Mouse (Mus musculus) right cerebral cortex, adult 2 months (tissue): ENCODE measurements at regions not wholly inside any gene's neighbourhood (a gene's known extent, or its start where the extent isn't known, plus 50 kb on each side); places are given as distances from the start of the nearest gene placed in this dataset.
A peak's percentile ranks its signal among the peaks of the same experiment; 100 is the strongest.

Experiments
- DNase-seq, 2 experiments: peaks; one replicate each; pipeline ENCODE4 v3.0.0; 2021 to 2022; ENCODE audit warnings: low spot score in 2 of 2

- no peak for DNase-seq
Observed at GRCm38 (mm10) chr16:25584337-25585069, 99.1 kb upstream of the Trp63 start.

DNA sequence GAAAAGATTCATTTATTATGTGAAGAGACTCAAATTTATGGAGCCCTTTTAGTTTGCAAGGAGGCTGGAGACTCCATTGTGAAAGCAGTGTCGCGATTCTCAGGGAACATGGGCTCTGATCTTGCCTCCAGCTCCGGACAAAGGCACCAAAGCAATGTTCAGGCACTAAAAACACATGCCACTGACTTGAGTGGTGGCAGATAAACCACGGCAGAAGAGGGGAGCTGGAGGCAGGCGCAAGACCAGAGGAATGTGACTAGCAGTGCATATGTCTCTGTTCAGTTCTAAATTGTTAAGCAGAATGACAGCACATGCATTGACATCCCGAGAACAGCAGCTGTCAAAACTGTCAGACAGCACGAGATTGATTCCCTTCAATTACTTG is 98.5 kb upstream of the Trp63 start:
- no peak for DNase-seq

DNA sequence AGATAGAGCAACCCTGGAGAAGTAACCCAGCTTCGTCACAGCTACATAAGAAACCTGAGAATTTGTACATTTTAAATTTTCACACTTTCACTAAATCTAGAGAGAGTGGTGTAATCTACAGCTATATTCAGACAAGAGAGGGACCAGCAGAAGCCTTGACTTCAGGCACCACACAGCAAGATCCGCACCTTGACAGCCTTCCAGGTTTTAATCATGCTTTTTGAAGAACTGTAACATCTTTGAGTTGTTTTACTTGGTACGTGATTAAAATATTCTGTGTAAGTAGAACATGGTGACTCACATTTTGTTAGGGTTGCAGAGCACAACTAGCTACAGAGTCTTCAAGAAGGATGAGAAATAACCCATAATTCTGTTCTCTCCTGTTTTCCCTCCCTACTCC is 97.6 kb upstream of the Trp63 start:
- peak; percentile 37 to 38 for DNase-seq

DNA sequence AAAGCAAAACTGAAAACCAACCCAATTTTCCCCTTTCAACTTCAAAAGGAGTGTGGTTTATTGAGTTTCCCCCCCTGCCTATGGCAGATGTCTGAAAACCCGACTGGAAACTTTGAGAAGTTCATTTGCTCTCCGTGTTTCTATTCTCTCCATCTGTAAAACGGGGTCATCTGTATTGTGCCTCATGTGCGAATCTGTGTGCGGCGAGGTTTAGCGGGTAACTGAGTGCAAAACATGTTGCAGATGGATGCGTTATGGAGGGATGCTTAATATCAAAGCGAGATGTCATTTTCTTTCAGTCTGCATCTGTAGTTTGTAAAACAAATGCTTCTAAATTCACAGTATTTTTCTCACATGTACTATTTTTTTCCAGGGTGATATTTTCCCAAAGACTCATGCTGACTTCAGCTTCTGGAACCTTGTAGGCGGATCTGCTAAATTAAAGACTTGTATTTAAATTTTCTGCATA is 95.7 kb upstream of the Trp63 start:
- peak; percentile 37 to 61 for DNase-seq

DNA sequence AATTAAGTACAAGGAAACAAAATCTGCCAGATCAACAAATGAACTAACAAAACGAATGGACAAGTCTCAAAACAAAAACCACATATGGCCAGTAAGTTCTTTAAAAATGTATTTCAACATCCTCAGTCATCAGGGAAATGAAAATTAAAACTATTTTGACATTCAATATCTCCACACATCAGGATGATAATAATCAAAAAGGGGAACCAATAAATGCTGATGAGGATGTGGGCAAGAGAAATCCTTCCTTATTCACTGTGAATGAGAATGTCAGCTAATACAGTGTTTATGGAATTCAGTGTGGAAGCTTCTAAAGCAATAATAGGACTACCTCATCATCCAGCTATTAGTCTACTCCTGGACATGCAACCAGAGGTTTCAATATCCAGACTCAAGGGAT is 86.1 kb upstream of the Trp63 start:
- DNase-seq, result no peak

DNA sequence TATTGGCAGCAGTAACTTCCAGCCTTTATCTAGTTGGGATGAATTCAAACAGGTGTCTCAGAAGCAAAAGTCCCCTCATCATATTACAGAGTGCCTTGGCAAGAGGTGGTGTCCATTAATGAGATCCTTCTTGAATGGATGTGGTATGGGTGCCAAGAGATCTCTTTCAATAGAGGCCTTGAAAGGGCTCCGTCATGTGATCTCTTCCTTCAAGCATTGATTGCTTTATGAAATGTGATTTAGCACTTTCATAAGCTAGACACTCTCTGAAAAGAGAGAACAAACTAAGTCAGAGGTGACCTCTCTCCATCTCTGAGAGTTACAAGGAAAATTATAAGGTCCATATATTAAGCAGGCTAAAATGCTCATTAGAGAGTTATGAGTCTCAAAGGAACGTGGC is 80.4 kb upstream of the Trp63 start:
- DNase-seq, result no peak

- DNase-seq, result no peak
Observed at GRCm38 (mm10) chr16:25615229-25615628, 68.3 kb upstream of the Trp63 start.

GRCm38 (mm10) chr16:25615646-25616045 is 67.9 kb upstream of the Trp63 start:
- DNase-seq, result no peak

- no peak for DNase-seq
Observed at GRCm38 (mm10) chr16:25618898-25619297, 64.7 kb upstream of the Trp63 start.

DNA sequence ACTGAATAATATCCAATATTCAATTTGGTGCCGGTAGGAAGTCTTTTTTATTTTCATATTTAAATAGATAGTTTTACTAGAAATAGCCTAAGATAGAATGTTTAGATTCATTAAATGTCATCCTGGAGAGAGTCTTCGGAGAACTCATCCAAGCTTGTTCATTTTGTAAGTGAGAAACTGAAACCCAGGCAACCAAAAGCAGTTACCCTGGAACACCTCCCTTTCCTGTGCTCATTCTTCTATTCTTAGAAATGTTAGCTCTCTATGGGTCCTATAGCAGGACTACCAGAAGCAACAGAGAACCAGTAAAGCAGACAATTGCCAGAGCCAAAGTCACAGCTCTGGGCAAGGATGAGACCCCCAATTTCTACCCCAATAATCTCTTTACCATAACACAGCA is 60.9 kb upstream of the Trp63 start:
- peak; percentile 9 to 10 for DNase-seq

DNA sequence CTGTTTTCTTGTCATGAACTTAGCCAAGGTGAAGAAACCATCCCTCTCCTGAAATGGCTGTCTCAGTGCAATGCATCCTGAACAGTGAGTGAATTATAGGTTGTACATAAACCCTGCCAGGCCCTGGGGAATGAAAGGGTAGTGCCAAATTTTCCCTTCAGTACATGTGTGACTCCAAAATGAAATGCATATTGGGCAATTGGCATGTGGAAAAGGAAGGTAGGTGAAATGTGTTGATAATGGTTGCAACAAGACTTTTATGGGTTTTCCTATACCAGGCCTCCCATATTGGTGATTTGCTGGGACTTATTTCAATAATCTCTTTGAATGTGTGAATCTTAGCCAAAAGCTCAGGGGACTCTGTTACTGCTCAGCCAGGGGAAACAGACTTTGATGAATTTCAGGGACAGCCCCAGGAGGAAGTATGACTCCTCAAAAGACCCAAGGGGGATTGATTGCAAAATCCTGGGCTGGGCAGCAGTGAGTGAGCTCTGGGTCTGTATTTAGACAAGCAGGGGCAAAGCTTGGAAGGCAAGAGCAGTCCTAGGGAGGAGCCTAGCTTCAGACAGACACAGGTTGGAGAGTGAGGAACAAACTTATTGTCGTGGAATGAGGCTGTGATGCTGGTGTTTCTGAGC is 59.5 kb upstream of the Trp63 start:
- DNase-seq, result no peak

DNA sequence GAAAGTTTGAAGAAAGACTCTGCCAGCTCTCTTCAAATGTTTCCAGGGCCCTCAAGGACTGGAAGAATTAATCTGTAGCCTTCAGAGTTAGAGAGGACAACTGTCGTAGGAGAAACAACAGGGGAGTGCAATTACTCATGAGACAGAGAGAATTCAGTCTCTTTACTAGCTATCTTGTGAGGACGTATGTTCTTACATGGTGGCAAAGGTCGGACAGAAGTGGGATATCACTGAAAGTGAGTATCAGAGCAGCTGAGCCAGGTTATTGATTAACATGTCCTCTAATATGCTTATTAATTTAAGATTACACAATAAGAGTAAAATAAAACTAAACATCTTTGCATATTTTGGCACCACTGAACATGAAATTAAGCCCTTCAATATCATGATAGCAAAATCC is 53.8 kb upstream of the Trp63 start:
- no peak for DNase-seq

DNA sequence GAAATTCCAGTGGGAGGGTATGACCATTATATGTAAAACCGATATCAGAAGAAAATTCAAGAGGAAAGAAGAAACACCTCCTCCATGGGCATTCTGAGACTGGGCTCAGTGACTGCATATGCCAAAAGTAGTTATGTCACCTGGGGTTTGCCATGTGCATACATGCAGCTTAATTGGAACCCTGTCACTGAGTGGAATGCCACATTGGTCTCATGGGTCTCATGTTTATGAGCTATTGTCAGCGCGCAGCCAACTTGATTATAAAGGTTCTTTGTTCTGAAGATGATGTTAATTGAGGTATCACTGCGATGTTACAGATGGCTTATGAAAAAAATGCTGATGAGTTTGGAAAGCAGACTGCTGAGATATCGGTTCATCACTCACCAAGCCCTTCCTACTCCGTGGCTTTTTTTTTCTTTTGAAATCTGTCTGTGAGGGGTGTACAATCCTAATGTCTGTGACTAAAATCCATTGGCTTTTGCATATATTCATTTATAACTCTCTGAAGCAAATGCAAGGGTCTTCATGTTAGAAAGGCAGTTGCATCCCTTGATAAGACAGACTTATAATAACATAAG is 52.3 kb upstream of the Trp63 start:
- no peak for DNase-seq
